Mouse (Mus musculus) midbrain, postnatal 0 days (tissue): ENCODE measurements at regions not wholly inside any gene's neighbourhood (a gene's known extent, or its start where the extent isn't known, plus 50 kb on each side); places are given as distances from the start of the nearest gene placed in this dataset.
A peak's percentile ranks its signal among the peaks of the same experiment; 100 is the strongest.

ENCODE experiments used
- ATAC-seq: fragments of 200-750 bp; cut with Nextera tagmentation; 2 replicates; pipeline ENCODE4 v1.8.0; 2017; ENCODE audit warnings: moderate number of reproducible peaks, mild to moderate bottlenecking, moderate TSS enrichment, moderate library complexity; ENCODE audit not compliant: low FRiP score
- DNase-seq: peaks from one replicate; pipeline ENCODE4 v3.0.0-alpha.2; 2015; ENCODE audit warnings: low spot score
- H3K27ac ChIP-seq: fragments of 300-500 bp; sonication (generic); 2 replicates; pipeline ENCODE4 v1.5.1; 2014; ENCODE audit warnings: low read depth, mild to moderate bottlenecking, low read length, mixed read lengths
- H3K27me3 ChIP-seq: fragments of 300-500 bp; sonication (generic); 2 replicates; pipeline ENCODE4 v1.6.1; 2014; ENCODE audit warnings: low read length, control low read depth, mixed read lengths; ENCODE audit not compliant: insufficient read depth
- H3K36me3 ChIP-seq: fragments of 300-500 bp; sonication (generic); 2 replicates; pipeline ENCODE4 v1.6.1; 2014; ENCODE audit warnings: low read length, control low read depth, mixed read lengths; ENCODE audit not compliant: insufficient read depth
- H3K4me1 ChIP-seq: fragments of 300-500 bp; sonication (generic); 2 replicates; pipeline ENCODE4 v1.6.1; 2014; ENCODE audit warnings: mild to moderate bottlenecking, control low read depth, antibody characterized with exemption, low read length, mixed read lengths; ENCODE audit not compliant: insufficient read depth
- H3K4me2 ChIP-seq: fragments of 300-500 bp; sonication (generic); 2 replicates; pipeline ENCODE4 v1.6.1; 2014; ENCODE audit warnings: low read depth, mild to moderate bottlenecking, low read length, mixed read lengths; ENCODE audit not compliant: poor library complexity, severe bottlenecking
- H3K4me3 ChIP-seq: fragments of 300-500 bp; sonication (generic); 2 replicates; pipeline ENCODE4 v1.5.1; 2014; ENCODE audit warnings: low read depth, mild to moderate bottlenecking, low read length, moderate library complexity
- H3K9ac ChIP-seq: fragments of 300-500 bp; sonication (generic); replicated peaks from 2 replicates; pipeline ENCODE4 v1.6.1; 2014; ENCODE audit warnings: mild to moderate bottlenecking, low read length, moderate library complexity, mixed read lengths; ENCODE audit not compliant: poor library complexity, severe bottlenecking
- H3K9me3 ChIP-seq: fragments of 300-500 bp; sonication (generic); 2 replicates; pipeline ENCODE4 v1.6.1; 2016; ENCODE audit warnings: low read length, control low read depth
- CTCF ChIP-seq: IDR thresholded peaks from 2 replicates; pipeline ENCODE4 v1.5.1; 2016; ENCODE audit warnings: antibody characterized with exemption, mild to moderate bottlenecking
- WGBS: fragments of 180-500 bp; shearing (Covaris S2); extraction: QIAGEN DNeasy Blood & Tissue Kit; methylation state at CpG from one replicate; pipeline ENCODE4 v1.1.7; 2014; 5-methylcytosine and 5-hydroxymethylcytosine counted together

DNA sequence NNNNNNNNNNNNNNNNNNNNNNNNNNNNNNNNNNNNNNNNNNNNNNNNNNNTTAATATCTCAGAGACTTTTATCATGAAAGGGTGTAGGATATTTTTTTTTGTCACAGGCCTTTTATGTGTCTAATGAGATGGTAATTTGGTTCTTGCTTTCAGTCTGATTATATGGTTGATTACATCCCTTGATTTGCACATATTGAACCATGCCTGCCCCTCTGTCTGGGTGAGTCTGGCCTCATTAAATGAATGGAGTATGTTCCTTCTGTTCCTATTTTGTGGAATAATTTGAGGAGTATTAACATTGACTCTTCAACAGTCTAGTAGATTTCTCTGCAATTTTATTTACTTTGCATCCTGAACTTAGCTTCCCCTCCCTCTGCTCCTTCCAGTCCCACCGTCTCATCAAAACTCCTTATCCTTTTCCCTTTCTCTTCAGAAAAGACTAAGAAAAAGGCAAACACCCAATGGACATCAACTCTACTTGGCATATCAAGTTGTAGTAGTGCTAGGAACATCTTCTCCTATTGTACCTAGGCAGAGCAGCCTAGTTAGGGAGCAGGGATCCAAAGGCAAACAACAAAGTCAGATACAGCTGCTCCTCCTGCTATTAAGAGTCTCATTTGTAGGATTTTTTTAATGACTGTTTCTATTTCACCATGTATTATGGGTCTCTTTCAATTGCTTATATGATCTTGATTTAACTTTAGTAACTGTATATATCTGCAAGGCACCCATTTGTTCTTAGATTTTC lies 1185.0 kb upstream of the Cdh7 start:
- peak; percentile 2 for DNase-seq
- no peak overlapping the region for H3K4me2 ChIP-seq
- H3K27me3 ChIP-seq: no peaks in the 10 kb centered on the region
- no peak for ATAC-seq
- no peaks in the 10 kb centered on the region for H3K9me3 ChIP-seq
- H3K9ac ChIP-seq: no peak overlapping the region
- WGBS: 45% methylated on average over 1 of the region's 1 CpGs
- no peak overlapping the region for H3K4me3 ChIP-seq
- H3K4me1 ChIP-seq: no peaks in the 10 kb centered on the region
- no peak for TF ChIP-seq CTCF
- H3K36me3 ChIP-seq: no peaks in the 10 kb centered on the region
- no peak overlapping the region for H3K27ac ChIP-seq

DNA sequence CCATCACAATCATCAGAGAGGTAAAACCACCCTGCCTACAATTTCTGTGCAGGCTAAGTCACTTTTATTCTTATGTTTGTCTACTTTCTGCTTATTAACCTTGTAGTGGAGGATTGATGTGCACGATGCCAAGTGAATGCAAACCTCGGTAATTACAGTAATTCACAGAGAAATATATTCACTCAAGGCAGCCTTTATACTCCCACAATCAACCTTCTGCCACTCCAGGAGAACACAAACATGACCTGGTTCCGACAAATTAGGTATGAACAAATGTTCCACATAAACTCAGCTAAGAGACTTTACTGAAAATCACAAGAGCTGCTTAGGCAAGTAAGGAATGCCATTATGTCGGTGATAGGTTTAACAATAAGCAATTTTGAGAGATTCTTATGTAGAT lies 1182.1 kb upstream of the Cdh7 start:
- Histone ChIP-seq H3K9me3 (no peaks in the 10 kb centered on the region), H3K9ac (no peak overlapping the region), H3K27me3 (no peaks in the 10 kb centered on the region), H3K4me1 (no peaks in the 10 kb centered on the region), H3K4me2 (no peak overlapping the region), H3K36me3 (no peaks in the 10 kb centered on the region), H3K4me3 (no peak overlapping the region), H3K27ac (no peak overlapping the region)
- TF ChIP-seq CTCF: no peak
- 68% methylated on average over 4 of the region's 4 CpGs for WGBS
- no peak for DNase-seq
- no peak for ATAC-seq

DNA sequence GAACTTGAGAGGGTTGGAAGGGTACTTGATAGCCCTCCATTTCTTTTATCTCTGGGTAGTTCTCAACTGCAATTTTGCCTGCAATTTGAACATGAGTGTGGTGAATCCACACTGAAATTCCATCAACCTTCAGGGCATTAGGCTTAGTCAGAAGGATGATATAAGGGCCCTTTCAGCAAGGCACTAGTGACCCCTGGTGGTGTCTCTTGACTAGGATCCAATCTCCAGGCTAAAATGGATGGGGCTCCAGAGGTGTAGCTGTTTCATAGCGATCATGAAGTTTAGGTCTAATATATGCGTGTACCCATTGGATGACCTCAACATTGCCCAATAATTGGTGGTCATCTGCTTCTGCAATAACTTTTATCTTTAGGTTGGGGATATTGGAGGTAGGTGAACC lies 1155.0 kb upstream of the Cdh7 start:
- H3K9me3 ChIP-seq: no peaks in the 10 kb centered on the region
- TF ChIP-seq CTCF: peak; percentile 45
- no peaks in the 10 kb centered on the region for H3K36me3 ChIP-seq
- no peak overlapping the region for H3K9ac ChIP-seq
- 88% methylated on average over 2 of the region's 2 CpGs for WGBS
- H3K4me3 ChIP-seq: no peak overlapping the region
- no peak overlapping the region for H3K27ac ChIP-seq
- no peaks in the 10 kb centered on the region for H3K27me3 ChIP-seq
- no peaks in the 10 kb centered on the region for H3K4me1 ChIP-seq
- no peak overlapping the region for H3K4me2 ChIP-seq
- DNase-seq (no peak), ATAC-seq (no peak)
